Mouse (Mus musculus): ENCODE measurements around the gene Olfr447.

The Olfr447 gene

GRCm38 (mm10) chr6:42908578-42908977, at the start of gene Olfr447:
Olfr447 (plus strand) TSS chr6:42908878.
- DNase-seq (ENCODE audit: extremely low read depth, insufficient read length, low spot score), result no peak

GRCm38 (mm10) chr6:42860222-42860819, 48.4 kb upstream of the Olfr447 start:
- peak; percentile 1 for DNase-seq (ENCODE audit: extremely low read depth, insufficient read length, low spot score)

- no peak for DNase-seq (ENCODE audit: extremely low read depth, insufficient read length, low spot score)
Observed at GRCm38 (mm10) chr6:42869695-42870094, 39.0 kb upstream of the Olfr447 start.

GRCm38 (mm10) chr6:42876323-42876722, 32.4 kb upstream of the Olfr447 start:
- no peak for DNase-seq (ENCODE audit: extremely low read depth, insufficient read length, low spot score)

- no peak for DNase-seq (ENCODE audit: extremely low read depth, insufficient read length, low spot score)
Observed at GRCm38 (mm10) chr6:42890141-42890540, 18.5 kb upstream of the Olfr447 start, which contains the start of gene Olfr448. Olfr448 (plus strand) TSS chr6:42890441.

GRCm38 (mm10) chr6:42900345-42900744, 8.3 kb upstream of the Olfr447 start:
- DNase-seq (ENCODE audit: extremely low read depth, insufficient read length, low spot score), result no peak

- DNase-seq (ENCODE audit: extremely low read depth, insufficient read length, low spot score), result no peak
Observed at GRCm38 (mm10) chr6:42921077-42921476, 12.4 kb downstream of the Olfr447 start, which contains the start of gene Olfr446. Olfr446 (plus strand) TSS chr6:42921377.

GRCm38 (mm10) chr6:42948767-42949166, 40.1 kb downstream of the Olfr447 start, which contains the start of gene Olfr444:
Olfr444 (plus strand) TSS chr6:42949067.
- DNase-seq (ENCODE audit: extremely low read depth, insufficient read length, low spot score), result no peak

Measured in 3134 (cell line).